Mouse (Mus musculus) MEL (cell line): ENCODE measurements around the gene Lypla2. TPM values are rescaled to one million over a fixed set of nuclear protein-coding genes. Genes with fewer than 3 reads are reported as not detected.

ENCODE experiments used
- DNase-seq: peaks from one replicate; pipeline ENCODE4 v3.0.0; 2011; ENCODE audit warnings: low read depth, low spot score
- H3K27ac ChIP-seq: 2 replicates; pipeline ENCODE4 v1.5.1; 2012; ENCODE audit warnings: low read depth, mild to moderate bottlenecking, control low read depth, low read length, moderate library complexity; ENCODE audit not compliant: control insufficient read depth
- H3K27me3 ChIP-seq, 2 experiments: fragments of 150-350 bp in 1 of 2; sonication (generic) in 1 of 2; 2 replicates each; pipeline ENCODE4 v1.6.1; 2012; ENCODE audit warnings: low read length in 2 of 2, mild to moderate bottlenecking in 2 of 2, improper control_type of control experiment in 1 of 2, moderate library complexity in 1 of 2; ENCODE audit not compliant: insufficient read depth in 2 of 2, control insufficient read depth in 1 of 2
- H3K36me3 ChIP-seq, 2 experiments: 2 replicates each; pipeline ENCODE4 v1.6.1; 2012 to 2014; ENCODE audit warnings: low read length in 2 of 2, improper control_type of control experiment in 1 of 2, inconsistent platforms in 1 of 2, mild to moderate bottlenecking in 1 of 2; ENCODE audit not compliant: insufficient read depth in 2 of 2, control insufficient read depth in 1 of 2
- H3K4me1 ChIP-seq, 2 experiments: fragments of 150-350 bp in 1 of 2; sonication (generic) in 1 of 2; 2 replicates each; pipeline ENCODE4 v1.6.1; 2012; ENCODE audit warnings: low read length in 2 of 2, improper control_type of control experiment in 1 of 2, mild to moderate bottlenecking in 1 of 2; ENCODE audit not compliant: insufficient read depth in 2 of 2, control insufficient read depth in 1 of 2
- H3K4me3 ChIP-seq, 2 experiments: fragments of 150-350 bp in 1 of 2; sonication (generic) in 1 of 2; 2 replicates each; pipeline ENCODE4 v1.5.1; 2012; ENCODE audit warnings: low read depth in 2 of 2, low read length in 2 of 2, mild to moderate bottlenecking in 2 of 2, moderate library complexity in 2 of 2, control low read depth in 1 of 2, improper control_type of control experiment in 1 of 2; ENCODE audit not compliant: control insufficient read depth in 1 of 2, insufficient read depth in 1 of 2
- H3K79me2 ChIP-seq: 2 replicates; pipeline ENCODE4 v1.6.1; 2012; ENCODE audit warnings: mild to moderate bottlenecking, low read length, moderate library complexity; ENCODE audit not compliant: control insufficient read depth, poor library complexity, insufficient read depth
- H3K9ac ChIP-seq: 2 replicates; pipeline ENCODE4 v1.6.1; 2012; ENCODE audit warnings: low read depth, mild to moderate bottlenecking, control low read depth, low read length, moderate library complexity; ENCODE audit not compliant: control insufficient read depth, poor library complexity, severe bottlenecking
- H3K9me3 ChIP-seq: fragments of 150-350 bp; sonication (generic); replicated peaks from 2 replicates; pipeline ENCODE4 v1.6.1; 2012; ENCODE audit warnings: mild to moderate bottlenecking, low read length, improper control_type of control experiment, moderate library complexity; ENCODE audit not compliant: insufficient read depth
- BHLHE40 ChIP-seq: IDR thresholded peaks from 2 replicates; pipeline ENCODE4 v1.6.1; 2012; ENCODE audit warnings: low read depth, mild to moderate bottlenecking, inconsistent platforms, low read length, improper control_type of control experiment, borderline replicate concordance
- CHD2 ChIP-seq: IDR thresholded peaks from 2 replicates; pipeline ENCODE4 v1.6.1; 2011; ENCODE audit warnings: low read length, improper control_type of control experiment
- E2F4 ChIP-seq: IDR thresholded peaks from 2 replicates; pipeline ENCODE4 v1.6.1; 2011; ENCODE audit warnings: low read depth, low read length, improper control_type of control experiment, borderline replicate concordance
- ELF1 ChIP-seq: IDR thresholded peaks from 2 replicates; pipeline ENCODE4 v1.6.1; 2014; ENCODE audit warnings: low read depth, mild to moderate bottlenecking, inconsistent platforms, low read length, improper control_type of control experiment, moderate library complexity
- GABPA ChIP-seq: IDR thresholded peaks from 2 replicates; pipeline ENCODE4 v1.6.1; 2012; ENCODE audit warnings: low read depth, mild to moderate bottlenecking, inconsistent platforms, low read length, improper control_type of control experiment, moderate library complexity
- HCFC1 ChIP-seq: IDR thresholded peaks from 2 replicates; pipeline ENCODE4 v1.6.1; 2012; ENCODE audit warnings: low read depth, mild to moderate bottlenecking, inconsistent platforms, low read length, improper control_type of control experiment, moderate library complexity
- JUND ChIP-seq: IDR thresholded peaks from 2 replicates; pipeline ENCODE4 v1.6.1; 2011; ENCODE audit warnings: low read depth, mild to moderate bottlenecking, improper control_type of control experiment, low read length
- MEF2A ChIP-seq: IDR thresholded peaks from 2 replicates; pipeline ENCODE4 v1.6.1; 2014; ENCODE audit warnings: low read depth, mild to moderate bottlenecking, inconsistent platforms, low read length, improper control_type of control experiment; ENCODE audit not compliant: poor library complexity, insufficient replicate concordance, severe bottlenecking; ENCODE audit errors: extremely low read depth
- MXI1 ChIP-seq: IDR thresholded peaks from 2 replicates; pipeline ENCODE4 v1.6.1; 2011; ENCODE audit warnings: mild to moderate bottlenecking, low read depth, low read length, improper control_type of control experiment
- NRF1 ChIP-seq: IDR thresholded peaks from 2 replicates; pipeline ENCODE4 v1.6.1; 2014; ENCODE audit warnings: low read depth, mild to moderate bottlenecking, inconsistent platforms, low read length, improper control_type of control experiment, moderate library complexity; ENCODE audit not compliant: poor library complexity, insufficient read depth, severe bottlenecking
- POLR2A ChIP-seq, 2 experiments: IDR thresholded peaks; 2 replicates each; pipeline ENCODE4 v1.6.1; 2011 to 2012; ENCODE audit warnings: low read length in 2 of 2, mild to moderate bottlenecking in 2 of 2, control low read depth in 1 of 2, improper control_type of control experiment in 1 of 2, low read depth in 1 of 2, moderate library complexity in 1 of 2; ENCODE audit not compliant: control insufficient read depth in 1 of 2, insufficient read depth in 1 of 2, poor library complexity in 1 of 2
- POLR2AphosphoS5 ChIP-seq: IDR thresholded peaks from 2 replicates; pipeline ENCODE4 v1.6.1; 2012; ENCODE audit warnings: low read depth, borderline replicate concordance, mild to moderate bottlenecking, inconsistent platforms, low read length, moderate library complexity, mixed read lengths
- RCOR1 ChIP-seq: IDR thresholded peaks from 2 replicates; pipeline ENCODE4 v1.6.1; 2012; ENCODE audit warnings: low read depth, mild to moderate bottlenecking, inconsistent platforms, low read length, improper control_type of control experiment
- SIN3A ChIP-seq: IDR thresholded peaks from 2 replicates; pipeline ENCODE4 v1.6.1; 2012; ENCODE audit warnings: low read length, improper control_type of control experiment, inconsistent platforms
- SMC3 ChIP-seq: IDR thresholded peaks from 2 replicates; pipeline ENCODE4 v1.6.1; 2011; ENCODE audit warnings: low read depth, low read length, improper control_type of control experiment
- TCF12 ChIP-seq: IDR thresholded peaks from 2 replicates; pipeline ENCODE4 v1.6.1; 2014; ENCODE audit warnings: low read depth, mild to moderate bottlenecking, inconsistent platforms, low read length, improper control_type of control experiment, moderate library complexity
- UBTF ChIP-seq: IDR thresholded peaks from 2 replicates; pipeline ENCODE4 v1.6.1; 2012; ENCODE audit warnings: low read depth, mild to moderate bottlenecking, inconsistent platforms, low read length, improper control_type of control experiment, moderate library complexity, borderline replicate concordance; ENCODE audit not compliant: insufficient read depth
- USF1 ChIP-seq: IDR thresholded peaks from 2 replicates; pipeline ENCODE4 v1.6.1; 2014; ENCODE audit warnings: low read depth, mild to moderate bottlenecking, inconsistent platforms, low read length, improper control_type of control experiment, moderate library complexity
- USF2 ChIP-seq, 2 experiments: IDR thresholded peaks; 2 replicates each; pipeline ENCODE4 v1.6.1; 2011 to 2012; ENCODE audit warnings: improper control_type of control experiment in 2 of 2, low read length in 2 of 2, borderline replicate concordance in 1 of 2, inconsistent platforms in 1 of 2, low read depth in 1 of 2, mild to moderate bottlenecking in 1 of 2; ENCODE audit not compliant: insufficient read depth in 1 of 2
- ZC3H11A ChIP-seq: IDR thresholded peaks from 2 replicates; pipeline ENCODE4 v1.6.1; 2012; ENCODE audit warnings: low read depth, mild to moderate bottlenecking, inconsistent platforms, low read length, improper control_type of control experiment
- ZKSCAN1 ChIP-seq: IDR thresholded peaks from 2 replicates; pipeline ENCODE4 v1.6.1; 2012; ENCODE audit warnings: low read depth, mild to moderate bottlenecking, inconsistent platforms, low read length, improper control_type of control experiment, moderate library complexity
- ZNF384 ChIP-seq: IDR thresholded peaks from 2 replicates; pipeline ENCODE4 v1.6.1; 2012; ENCODE audit warnings: low read depth, mild to moderate bottlenecking, inconsistent platforms, low read length, improper control_type of control experiment
- polyA plus RNA-seq, 2 experiments: library from polyadenylated mRNA; stranded (reverse) in 1 of 2; unstranded in 1 of 2; fragments of >175 nt in 1 of 2; fragments of >200 nt in 1 of 2; gene quantifications; 2 replicates each; pipeline versions ENCODE4 v1.2.1 to v1.2.4; 2012; ENCODE audit warnings: low replicate concordance in 2 of 2, low read depth in 1 of 2; ENCODE audit not compliant: insufficient read length in 2 of 2, insufficient read depth in 1 of 2, missing spikeins in 1 of 2
- total RNA-seq: library from RNA; depleted of rRNA; stranded (reverse); fragments of 300-350 nt; gene quantifications from 2 replicates; pipeline ENCODE4 v1.2.3, GENCODE M21; 2012

Lypla2 gene
- total and polyA plus RNA-seq, 3 experiments = 65.1 to 95.6 TPM; not detected in 1

DNA sequence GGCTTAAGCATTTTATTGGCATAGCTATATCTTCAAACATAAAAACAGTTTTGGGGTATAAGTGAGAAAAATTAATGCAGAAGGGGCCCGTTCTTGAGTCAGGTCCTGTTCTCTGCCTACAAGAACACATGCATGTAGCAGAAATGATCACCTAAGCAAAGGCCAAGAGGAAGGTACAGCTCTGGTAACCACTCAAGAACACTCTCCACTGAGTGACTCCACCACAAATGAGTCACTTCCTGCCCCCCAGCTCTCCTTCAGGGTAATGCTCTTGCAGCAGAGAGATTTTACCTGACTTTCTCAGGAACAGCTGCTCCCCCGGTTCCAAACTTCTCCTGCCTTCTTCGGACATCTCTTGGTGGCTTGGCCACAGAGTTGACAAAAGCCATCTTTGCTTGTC is 34.4 kb upstream of the Lypla2 start:
- Histone ChIP-seq H3K9me3 (no peaks in the 10 kb centered on the region), H3K4me1 (peaks cover 0 to 3% of the 10 kb centered on the region in 2 experiments; a peak in 1 of 4 replicates), H3K36me3 (peaks cover 5 to 40% of the 10 kb centered on the region in 2 experiments), H3K4me3 (no peak overlapping the region), H3K27ac (no peak overlapping the region), H3K79me2 (no peaks in the 10 kb centered on the region; the same call in 1 of the 2 replicates), H3K9ac (no peak overlapping the region), H3K27me3 (no peaks in the 10 kb centered on the region)
- no peak for TF ChIP-seq ZC3H11A
- TF ChIP-seq UBTF = no peak
- no peak for TF ChIP-seq SIN3A
- TF ChIP-seq MXI1 = no peak
- no peak for TF ChIP-seq JUND
- TF ChIP-seq SMC3 = no peak
- TF ChIP-seq GABPA = no peak
- TF ChIP-seq ELF1 = no peak
- no peak for TF ChIP-seq CHD2
- no peak for TF ChIP-seq ZKSCAN1
- no peak for TF ChIP-seq HCFC1
- no peak for TF ChIP-seq RCOR1
- no peak for TF ChIP-seq TCF12
- no peak for TF ChIP-seq E2F4
- TF ChIP-seq POLR2A (IDR thresholded peaks at IDR 0.05; ENCODE audit: control insufficient read depth in 1 of 2, insufficient read depth in 1 of 2, low read depth in 1 of 2, low read length in 2 of 2, poor library complexity in 1 of 2) = no peak
- TF ChIP-seq POLR2AphosphoS5 = no peak
- no peak for TF ChIP-seq USF1
- TF ChIP-seq MEF2A = no peak
- TF ChIP-seq BHLHE40 = no peak
- peak; percentile 45 for DNase-seq

DNA sequence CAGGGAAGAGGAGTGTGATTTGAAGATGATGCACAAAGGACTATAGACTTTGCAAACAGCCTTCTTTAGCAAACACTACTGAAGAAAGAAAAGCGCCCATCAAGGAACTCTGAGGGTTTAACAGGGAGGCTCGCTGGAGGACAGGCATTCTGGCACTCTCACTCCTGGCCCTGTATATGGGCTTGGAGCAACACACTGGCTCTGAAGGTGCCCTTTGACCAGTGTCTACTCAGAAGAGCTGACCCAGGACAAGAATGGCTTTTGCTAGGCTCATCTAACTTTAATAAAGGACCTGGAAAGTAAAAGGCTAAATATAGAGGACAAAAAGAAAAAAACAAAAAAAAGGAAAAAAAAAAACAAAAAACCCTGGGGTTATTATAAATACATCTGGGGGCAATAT is 32.5 kb upstream of the Lypla2 start:
- no peaks in the 10 kb centered on the region for H3K9me3 ChIP-seq
- H3K36me3 ChIP-seq = peaks cover 5 to 26% of the 10 kb centered on the region in 2 experiments
- no peak overlapping the region for H3K9ac ChIP-seq
- DNase-seq = no peak
- H3K4me3 ChIP-seq = no peak overlapping the region
- TF ChIP-seq HCFC1 (no peak), NRF1 (no peak), USF2 (IDR thresholded peaks at IDR 0.05; ENCODE audit: borderline replicate concordance in 1 of 2, insufficient read depth in 1 of 2, low read depth in 1 of 2, low read length in 2 of 2) (no peak), MEF2A (no peak), ZNF384 (no peak), ZC3H11A (no peak)
- H3K79me2 ChIP-seq = no peaks in the 10 kb centered on the region
- no peak overlapping the region for H3K27ac ChIP-seq
- H3K4me1 ChIP-seq = peaks cover 0 to 3% of the 10 kb centered on the region in 2 experiments; a peak in 1 of 4 replicates
- H3K27me3 ChIP-seq = no peaks in the 10 kb centered on the region
